Mouse (Mus musculus) cerebellum, adult 11 months (tissue): ENCODE results near the gene Lrrfip1.

ENCODE experiments used
- DNase-seq: peaks from one replicate; pipeline ENCODE4 v3.0.0; 2022

The Lrrfip1 gene

DNA sequence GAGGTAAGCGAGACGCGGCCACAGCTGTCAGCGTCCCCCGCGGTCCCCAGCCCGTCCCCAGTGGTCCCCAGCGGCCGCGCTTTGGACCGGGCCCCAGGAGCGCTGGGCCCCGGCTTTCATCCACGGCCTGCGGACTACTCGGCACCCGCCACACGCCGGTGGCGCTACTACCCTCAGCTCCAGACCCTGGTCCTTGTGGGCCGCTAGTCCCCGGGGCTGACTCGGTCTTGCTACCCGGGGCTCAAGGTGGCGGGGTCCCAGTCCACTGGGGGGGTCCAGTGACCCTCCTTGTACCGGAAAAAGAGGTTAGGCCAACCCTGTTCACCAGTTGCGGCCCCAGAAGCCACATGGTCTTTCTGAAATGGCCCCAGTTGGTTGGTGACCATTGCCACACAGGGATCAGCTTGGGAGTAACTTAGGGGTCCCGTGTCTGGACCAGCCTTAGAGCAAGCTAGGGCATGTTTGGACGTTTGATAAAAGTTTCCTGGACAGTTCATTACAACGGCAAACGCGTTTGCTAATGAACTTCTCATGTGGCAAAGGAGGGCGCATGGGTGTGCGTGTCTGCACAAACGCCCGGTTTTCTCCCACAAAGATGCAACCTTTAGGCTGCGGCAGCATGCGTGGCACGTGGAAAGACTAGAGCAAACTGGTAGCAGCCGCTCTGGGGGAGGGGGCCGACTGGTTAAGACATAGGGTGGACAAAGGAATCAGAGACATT is 514 bp downstream of the Lrrfip1 start:
- DNase-seq, result no peak

DNA sequence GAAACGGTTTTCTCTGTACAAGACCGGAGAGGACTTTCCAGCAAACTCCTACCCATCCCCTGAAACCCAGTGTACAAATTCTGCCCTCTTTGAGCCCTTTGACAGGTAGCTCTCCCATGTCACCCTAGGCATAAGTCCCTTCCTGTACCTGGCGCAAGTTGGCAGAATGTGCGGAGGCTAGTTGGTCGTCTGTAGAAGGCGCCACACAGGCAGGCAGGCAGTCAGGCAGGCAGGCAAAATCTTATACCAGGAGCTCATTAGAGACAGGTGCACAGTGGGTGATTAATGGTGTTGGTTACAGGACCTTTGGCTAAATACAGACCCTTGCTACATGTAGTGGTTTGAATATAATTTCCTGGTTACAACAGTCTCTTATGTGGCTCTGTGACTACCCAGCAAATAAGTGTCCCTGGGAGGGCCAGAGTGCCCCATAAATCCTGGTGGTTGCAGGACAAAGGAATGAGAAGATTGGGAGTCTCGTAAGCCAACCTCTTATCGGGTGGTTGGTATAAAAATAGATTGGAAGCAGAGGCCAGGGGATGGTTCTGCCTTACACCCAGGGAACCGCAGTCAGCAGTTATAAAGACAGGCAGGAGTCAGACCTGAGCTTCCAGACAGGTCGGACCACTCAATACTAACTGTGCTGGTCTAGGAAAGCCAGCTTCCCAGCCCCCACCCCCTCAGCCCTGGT is 1.5 kb downstream of the Lrrfip1 start:
- no peak for DNase-seq

DNA sequence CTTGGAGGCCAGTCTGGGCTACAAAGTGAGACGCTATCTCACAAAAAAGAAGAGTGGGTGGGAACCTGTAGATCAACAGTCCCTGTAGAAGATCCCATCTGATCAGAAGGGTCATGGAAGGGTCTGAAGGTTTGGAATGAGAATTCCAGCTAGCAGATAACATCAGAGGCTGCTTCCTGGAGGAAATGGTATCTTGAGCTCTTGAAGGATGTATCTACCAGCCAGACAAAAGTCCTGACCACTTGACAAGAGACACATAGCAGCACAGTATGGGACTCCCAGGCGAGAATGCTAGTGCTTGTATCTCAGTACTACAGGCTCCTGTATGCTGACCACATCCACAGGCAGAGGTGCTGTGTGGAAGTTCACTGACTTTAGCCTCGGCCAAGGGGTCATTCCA is 2.6 kb downstream of the Lrrfip1 start:
- DNase-seq, result no peak

DNA sequence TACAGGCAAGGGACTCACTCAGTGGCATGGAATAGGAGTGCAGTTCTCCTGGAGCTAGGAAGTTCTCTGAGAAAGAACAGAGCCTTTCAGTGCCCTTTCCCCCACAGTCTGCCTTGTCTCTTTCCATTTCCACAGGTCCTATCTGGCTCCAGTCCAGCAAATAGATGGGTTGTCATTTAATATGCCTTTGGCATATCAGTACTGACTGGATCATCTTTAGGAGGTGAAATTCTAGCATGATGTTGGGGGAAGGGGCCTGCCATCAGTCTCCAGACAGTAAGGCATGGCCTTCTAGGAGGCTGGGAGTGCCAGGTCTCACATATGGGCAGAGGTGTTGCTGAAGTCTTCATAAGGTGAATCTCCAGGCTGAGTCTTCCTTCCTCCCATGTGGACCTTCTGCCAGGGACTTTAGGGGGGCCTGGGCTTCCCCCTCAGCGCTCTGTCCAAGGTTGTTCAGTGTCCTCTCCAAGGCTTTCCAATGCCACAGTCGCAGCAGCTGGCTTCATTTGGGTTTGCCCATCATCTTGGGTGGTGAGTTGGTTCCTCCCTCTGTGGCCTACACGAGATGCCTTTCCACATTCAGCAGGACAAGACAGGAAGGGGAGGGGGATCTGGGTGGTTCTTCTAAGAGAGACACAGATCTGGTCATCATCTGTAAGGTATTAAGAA is 3.5 kb downstream of the Lrrfip1 start:
- no peak for DNase-seq

DNA sequence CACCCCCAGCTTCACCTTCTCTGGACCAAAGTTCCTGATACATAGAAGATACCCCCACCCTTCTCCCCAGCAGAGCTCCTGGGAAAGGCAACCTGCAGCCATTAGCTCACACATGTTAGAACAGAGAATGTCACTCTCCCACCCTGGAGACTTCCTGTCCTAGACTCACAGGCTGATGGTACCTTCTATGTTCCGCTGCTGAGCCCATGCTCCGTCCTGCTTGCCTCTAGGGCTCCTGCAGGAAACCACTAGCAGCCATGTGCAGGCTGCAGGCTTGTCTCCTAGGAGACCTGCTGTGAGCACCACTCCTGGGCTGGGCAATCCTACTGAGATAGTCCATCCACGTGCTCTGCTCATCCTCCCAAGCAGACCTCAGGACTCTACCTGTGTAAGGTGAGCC is 4.1 kb downstream of the Lrrfip1 start:
- no peak for DNase-seq

DNA sequence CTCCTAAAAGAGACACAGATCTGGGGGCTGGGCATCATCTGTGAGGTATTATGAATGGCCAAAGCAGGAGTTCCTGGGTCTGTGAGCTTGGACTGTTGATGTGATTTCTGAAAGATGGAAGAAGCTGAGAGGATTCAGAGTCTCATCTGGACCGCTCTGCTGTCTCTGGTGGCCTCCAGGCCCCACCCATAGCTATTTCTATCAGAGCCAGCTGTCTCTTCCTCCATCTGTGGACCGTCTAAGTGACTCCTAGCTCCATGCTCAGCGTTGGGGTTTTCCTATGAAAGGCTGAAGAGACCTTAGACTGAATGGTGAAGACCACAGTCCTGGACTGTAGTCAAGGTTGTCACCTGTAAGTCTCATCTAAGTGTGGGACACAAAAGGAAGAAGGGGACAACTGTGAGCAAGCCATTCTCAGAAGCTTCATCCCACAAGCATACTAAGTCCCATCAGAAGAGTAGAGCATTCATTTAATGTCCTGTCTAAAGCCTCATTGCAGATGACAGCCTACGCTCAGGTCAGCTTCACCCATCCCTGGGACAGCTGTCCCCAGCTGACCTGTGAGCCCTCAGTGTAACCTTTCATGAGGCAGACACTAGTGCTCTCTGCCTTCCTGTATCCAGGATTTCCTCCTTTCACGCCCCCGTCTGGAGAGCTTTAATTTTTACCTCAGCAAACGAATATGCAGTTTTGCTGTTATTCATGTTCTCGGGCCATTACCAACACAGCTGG is 5.2 kb downstream of the Lrrfip1 start:
- no peak for DNase-seq

DNA sequence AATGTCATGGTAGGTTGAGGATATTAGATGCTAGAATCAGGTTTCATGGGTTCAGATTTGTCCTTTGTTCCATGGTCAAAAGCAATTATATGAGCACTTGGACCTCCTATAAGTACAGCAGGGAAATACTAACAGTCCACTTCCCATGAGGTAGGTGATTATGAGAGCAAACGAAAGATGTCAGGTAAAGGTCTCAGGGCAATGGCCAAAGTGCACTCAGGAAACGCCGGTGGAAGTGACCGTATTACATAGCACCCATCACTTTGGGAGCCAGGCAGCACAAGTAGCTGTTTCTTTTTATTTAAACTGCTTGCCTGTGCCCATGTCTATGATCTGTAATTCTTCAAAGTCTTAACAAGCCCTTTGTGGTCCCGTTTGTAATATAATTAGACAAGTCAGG is 7.5 kb downstream of the Lrrfip1 start:
- DNase-seq, result no peak

DNA sequence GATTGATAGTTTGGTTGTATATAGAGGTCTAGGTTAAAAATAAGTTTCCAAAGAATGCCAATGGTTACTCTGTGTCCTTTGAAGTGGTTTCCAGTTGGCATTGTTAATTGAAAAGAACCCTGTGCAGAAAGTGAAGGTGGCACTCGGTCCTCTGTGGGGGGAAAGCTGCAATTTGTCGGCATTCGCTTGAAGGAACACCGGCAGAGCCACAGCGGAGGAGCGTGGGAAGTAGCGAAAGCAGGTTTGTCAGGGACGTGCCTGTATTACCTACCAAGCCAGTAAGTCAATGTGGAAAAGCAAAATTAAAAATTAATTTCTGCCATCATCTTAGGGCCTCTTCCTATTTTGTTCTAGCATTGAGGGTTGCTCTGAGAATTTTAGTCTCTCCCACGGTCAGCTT is 8.2 kb downstream of the Lrrfip1 start:
- DNase-seq, result no peak

DNA sequence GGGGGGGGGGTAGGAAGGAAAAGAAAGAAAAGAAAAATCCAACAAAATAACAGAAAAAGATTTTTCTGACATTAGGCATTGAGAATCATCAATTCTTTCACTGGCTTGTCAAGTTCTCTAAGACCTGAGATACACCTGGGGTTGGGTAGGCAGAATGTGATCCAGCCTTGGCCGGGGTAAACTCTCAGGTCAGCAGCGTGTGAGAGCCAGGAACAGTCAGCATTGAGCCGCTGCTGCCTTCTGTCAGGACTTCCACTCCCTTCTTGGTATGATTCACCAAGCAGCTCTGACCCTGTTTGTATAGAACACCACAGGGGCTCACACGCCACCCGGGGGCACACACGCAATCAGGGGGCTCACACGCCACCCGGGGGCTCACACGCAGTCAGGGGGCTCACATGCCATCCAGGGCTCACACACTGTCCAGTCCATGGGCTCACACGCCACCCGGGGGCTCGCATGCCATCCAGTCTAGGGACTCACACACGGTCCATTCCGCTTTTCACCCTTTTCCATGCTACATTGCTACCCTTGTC is 9.7 kb downstream of the Lrrfip1 start:
- no peak for DNase-seq

DNA sequence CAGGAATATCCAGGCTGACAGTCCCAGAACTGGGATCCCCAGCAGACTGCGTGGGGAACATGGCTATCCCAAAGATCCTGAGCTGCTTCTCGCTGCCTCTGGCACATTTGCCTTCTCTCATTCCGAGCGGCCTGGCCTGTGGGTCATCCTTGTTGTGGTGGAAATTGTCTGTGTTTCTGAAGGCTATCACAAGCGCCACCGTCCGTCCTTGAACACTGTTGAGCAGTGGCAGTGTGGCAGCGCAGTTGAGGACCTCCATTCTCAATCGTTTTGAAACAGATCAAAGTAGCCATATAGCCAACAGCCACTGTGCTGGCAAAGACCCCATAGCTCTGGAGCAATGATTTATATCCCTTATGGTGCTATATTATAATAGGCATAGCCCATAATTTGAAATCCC is 10.2 kb downstream of the Lrrfip1 start:
- DNase-seq, result no peak

DNA sequence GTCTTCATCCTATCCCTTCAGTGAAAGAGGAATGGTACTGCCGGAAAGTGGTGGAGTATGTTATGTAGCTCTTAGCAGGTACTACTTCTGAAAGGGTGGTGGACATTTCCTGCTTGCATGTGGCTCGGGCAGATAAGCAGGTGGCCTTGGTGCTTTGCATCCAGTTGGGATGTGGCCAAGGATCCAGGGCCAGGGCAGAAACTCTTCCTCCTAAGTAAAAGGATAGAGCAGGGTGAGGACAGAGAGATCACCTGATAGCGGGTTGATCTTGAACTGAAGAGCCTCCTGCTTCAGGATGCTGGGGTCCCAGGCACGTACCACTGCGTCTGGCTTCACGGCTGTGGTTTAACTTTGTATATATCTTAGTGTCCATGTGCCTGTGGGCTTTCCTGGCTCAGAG is 10.7 kb downstream of the Lrrfip1 start:
- DNase-seq, result no peak

DNA sequence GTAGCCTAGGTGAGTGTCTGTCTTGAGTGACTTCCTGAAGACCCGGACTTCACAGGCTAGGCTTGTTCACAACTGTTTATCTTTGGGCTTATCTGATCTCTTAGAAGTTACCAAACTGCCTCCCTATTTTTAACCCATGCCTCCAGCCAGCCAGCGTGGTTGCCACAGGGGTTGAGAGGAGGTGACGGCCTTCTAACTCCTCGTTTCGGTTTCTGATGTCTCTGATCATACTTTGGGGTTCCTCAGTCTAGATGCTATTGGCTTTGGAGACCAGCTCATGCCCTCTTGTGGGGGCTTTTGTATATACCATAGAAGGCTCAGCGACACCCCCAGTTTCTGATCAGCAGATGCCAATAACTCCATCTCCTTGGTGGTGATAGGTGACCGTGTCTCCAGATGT is 11.7 kb downstream of the Lrrfip1 start:
- DNase-seq, result no peak

DNA sequence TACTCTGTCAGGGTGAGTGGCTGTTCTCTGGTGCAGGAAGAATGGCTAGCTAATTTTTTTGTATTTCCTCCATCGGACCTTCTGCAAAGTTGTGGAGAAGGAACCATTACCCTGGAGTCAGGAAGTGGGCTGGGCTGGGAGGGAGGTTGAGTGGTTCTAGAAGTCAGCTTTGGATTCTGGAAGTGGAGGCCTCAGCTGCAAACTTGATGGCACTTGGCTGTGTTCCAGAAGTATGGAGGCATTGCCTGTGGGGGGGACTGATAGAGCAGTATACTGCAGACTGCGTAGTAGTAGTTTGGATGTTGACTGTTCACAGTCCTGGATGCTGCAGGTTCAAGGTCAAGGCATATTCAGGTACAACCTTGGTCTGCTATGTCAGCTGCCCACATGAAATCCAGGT is 12.2 kb downstream of the Lrrfip1 start:
- DNase-seq, result no peak

DNA sequence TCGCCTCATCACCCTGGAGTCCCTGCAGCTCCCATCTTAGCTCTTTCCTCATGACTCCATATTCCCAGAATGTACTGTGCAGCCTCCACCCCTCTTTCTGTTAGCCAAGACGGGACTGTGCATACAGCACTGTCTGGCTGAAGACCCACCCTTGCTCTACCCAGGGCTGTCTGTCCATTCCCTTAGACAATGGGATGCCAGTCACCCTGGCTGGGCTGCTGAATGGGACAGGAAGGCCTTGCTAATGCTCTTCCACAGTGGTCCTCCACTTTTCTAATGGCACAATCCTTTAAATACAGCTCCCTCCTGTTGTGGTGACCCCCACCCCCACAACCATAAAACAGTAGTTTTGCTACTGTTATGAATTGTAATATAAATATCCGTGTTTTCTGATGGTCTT is 12.8 kb downstream of the Lrrfip1 start:
- no peak for DNase-seq

DNA sequence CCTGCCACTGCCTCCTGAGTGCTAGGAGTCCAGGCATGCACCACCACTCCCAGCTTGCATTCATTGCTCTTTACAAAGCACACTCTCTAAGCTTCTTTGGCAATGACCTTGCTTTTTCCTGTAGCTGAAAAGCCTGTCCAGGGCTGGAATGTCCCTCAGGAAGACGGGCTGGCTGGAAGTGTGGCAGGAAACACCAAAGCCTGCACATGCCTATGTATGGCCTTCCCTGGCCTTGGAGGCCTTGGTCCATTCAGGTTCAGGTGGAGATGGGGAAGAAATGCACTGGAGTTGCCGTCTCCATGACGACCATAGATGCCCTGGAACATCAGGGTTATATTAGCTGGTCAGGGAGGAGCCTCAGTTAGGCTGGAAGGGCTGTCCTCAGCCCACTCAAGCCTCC is 15.3 kb downstream of the Lrrfip1 start:
- DNase-seq, result no peak

DNA sequence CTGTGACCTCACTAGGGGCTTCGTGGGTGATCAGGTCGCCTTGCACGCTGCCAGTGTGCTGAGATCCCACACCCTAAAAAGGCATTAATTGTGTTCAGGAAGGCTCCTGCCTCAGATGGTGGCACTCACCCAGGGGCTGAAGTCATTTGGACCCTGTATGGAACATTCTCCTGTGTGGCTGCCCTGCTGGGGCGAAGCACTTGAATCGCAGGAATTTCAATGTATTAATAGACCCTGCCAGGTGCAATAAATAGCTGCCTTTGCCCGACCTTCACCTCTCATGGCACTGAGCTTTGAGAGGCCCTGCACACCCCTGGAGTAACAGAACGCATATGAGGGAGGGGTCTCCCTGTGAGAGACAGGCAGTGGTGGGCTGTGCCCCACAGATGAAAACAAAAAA is 17.0 kb downstream of the Lrrfip1 start:
- DNase-seq, result no peak

DNA sequence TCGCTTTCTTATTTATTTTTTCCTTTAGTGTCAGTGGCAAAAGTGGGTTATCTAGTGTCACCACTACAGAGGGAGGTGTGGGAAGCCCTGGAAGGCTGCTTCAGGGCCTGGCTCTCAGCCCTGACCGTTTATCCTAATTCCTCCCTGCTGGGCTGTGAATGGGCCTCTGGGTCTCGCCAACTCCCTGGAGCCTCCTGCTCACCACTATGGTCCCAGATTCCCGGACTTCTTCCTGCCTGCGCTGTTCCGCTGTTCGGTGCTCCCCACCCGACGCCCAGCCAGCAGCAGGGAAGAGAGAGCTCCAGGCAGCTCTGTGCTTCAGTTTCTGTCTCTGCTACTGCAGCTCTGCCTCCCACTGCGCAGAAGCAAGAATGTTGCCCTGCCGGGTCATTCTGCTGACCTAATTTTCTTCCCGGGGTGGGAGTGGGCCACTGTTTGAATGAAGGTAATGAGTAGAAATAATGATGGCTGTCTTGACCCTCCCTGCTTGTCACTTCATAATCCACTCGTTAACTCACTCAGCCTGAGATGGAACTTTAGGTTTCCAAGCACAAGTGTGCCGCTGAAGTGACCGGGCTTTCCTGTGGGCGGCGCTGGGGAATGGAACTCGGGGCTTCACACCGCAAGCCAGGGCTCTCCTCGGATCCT is 18.7 kb downstream of the Lrrfip1 start:
- no peak for DNase-seq

DNA sequence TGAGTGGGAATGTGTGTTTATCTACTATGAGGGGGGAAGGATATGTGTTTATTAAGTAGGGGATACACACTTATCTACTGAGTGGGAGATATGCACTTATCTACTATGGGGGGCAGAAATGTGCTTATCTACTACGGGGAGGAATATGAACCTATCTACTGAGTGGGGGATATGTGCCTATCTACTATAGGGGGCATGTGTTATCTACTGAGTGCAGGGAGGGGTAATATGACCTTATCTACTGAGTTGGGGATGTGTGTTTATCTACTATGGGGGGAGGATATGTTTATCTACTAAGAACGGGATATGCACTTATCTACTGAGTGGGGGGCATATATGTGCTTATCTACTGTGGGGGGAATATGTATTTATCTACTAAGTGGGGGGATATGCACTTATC is 20.8 kb downstream of the Lrrfip1 start:
- DNase-seq, result no peak

DNA sequence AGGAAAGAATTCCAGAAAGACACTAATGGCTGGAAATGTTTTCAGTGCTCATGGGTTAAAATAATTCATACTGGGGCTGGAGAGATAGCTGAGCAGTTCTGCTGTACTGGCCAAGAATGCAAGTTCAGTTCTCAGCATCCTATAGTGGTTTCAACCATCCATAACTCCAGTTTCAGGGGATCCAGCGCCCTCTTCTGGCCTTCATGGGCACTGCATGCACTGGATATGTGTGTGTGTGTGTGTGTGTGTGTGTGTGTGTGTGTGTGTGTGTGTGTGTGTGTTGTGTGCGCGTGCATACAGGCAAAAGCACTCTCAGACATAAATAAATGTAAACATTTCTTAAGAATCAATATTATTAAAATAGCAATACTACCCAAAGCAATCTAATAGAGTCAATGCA is 22.8 kb downstream of the Lrrfip1 start:
- no peak for DNase-seq

DNA sequence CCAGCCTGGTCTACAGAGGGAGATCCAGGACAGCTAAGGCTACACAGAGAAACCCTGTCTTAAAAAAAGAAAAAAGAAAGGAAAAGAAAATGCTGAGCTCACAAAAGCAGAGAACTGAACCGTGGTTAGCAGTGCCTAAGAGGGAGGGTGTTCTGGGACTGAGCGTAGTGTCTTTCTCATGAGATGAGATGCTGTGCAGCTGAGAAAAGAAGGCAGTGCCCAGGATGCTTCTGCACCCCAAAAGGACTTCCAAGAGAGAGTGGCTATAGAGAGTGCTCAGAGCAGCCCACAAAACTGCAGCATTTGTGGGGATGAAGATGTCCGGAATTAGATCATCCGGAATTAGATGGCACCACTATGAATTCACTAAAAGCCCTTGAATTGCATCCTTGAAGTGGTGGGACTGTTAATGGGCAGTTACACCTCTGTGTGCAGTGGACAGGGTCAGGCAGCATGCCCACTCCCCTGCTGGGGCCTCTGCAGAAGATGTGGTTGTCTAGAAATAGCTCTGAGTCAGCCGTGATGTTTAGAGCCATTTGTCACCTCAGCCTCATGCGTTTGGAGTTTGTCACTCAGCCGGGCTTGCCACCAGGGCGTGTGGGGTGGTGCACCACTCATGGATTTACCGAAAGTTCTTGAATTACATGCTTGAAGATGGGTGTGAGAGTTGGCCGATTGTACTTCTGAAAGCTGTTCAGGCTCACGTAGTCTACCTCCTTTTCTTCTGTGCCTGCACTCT is 23.8 kb downstream of the Lrrfip1 start:
- no peak for DNase-seq

DNA sequence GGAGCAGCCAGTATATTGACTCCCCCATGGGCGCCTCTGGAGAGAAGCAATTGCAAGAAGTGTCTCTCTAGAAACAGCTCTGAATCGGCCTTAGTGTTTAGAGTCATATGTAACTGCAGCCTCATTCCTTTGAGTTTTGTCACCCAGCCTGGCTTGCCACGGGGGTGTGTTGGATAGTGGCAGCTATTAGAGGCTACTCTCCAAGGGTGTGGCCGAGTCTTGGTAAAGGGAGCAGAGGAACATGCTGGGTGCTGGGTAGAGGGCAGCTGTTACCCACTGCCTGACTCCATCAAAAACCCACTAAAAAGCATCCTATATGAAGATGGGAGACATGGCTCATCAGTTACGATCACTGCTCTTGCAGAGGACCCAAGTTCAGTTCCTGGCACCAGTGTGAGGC is 24.7 kb downstream of the Lrrfip1 start:
- no peak for DNase-seq

DNA sequence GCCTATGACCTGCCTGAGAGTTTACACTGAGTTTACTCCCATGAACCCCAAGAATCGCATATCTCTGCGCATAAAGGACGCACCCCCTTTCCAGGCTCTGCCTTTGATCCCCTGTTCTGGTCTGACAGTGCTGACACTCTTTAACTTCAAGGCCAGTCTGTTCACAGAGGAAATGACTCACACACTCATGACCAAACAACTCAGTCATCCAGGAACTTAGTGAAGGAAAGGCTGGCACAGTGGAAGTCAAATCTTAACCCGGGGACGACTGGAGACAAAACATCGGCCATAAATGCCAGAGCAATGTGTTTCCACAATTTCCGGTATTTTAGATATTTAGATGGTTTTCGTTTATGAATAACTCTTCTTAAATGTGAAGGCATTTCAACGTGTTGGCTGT is 25.4 kb downstream of the Lrrfip1 start:
- DNase-seq, result no peak
